Mouse (Mus musculus): ENCODE measurements around the gene Gm49711.

The Gm49711 gene

DNA sequence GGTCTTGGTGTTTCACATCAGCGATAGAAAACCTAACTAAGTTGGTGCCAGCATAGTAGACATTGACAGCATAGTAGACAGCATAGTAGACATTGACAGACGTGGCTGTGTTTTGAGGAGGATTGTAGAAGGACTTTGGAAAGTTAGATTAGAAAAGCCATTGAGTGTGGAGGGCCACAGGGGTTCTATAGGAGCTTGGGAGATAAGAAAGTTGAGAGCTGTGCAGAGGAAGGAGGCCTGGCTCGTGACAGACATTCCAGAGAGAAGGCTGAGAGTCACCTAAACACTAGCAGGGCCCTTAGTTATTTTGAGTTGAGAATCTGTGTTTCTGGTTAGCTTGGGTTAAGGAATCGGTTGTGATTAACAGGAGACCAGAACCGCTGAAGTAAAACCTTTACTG lies 69.5 kb downstream of the Gm49711 start:
- DNase-seq: no peak

DNA sequence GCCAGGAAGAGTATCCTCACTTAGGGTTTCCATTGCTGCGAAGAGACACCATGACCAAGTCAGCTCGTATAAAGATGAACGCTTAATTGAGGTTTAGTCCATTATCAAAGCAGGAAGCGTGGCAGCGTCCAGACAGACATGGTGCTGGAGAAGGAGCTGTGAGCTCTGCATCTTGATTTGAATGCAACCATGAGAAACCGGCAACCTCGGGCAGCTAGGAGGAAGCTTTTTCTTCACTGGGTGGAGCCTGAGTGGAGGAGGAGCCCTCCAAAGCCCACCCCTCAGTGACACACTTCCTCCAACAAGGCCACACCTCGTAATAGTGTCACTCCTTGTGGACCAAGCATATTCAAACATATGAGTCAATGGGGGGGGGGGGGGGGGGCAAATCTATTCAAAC lies 71.7 kb downstream of the Gm49711 start:
- DNase-seq: no peak

DNA sequence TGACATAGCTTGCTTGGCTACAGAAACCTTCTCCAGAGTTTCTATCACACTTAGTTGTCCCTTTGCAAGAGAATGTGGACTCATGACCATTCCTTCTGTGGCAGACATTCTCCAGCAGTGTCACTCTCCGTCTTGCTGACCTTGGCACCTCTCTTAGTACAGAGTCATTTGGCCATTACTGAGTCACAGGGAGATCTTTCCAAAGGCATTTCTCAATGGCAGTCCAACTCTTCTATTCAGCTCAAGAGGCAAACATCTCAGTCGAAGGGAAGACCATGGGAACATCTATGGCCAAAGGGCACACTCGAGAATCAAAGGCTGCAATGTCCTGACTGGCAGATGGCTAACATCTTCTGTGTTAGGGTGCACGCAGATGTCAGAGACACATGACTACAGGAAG lies 74.4 kb downstream of the Gm49711 start:
- DNase-seq: no peak

DNA sequence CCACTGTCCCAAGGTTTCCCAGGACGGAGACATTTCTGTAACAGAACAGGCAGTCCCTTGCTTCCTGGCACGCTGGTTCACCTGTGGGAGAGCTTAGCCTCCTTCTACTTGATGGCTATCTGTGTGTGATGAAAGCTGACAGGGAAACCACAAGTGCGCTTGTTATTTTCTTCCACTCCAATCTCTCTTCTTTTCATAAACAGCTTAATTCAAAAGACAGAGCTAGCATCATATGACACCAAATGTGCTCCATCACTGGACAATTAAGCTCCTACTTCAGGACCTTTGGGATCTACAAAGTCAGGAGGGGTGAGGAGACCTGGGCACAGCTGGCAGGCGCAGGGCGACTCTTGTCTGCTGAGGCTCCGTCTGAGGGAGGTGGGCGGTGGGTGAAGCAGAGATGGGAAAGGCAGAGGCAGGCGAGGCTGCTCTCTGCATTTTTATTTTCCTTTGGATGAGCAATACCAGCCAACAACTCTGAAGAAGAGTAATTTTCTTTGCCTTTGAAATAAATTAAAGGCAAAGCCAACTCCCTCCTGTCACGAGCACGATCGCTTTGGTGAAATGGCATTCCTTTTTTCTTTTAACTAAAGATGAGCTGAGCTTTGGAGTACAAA lies 76.1 kb downstream of the Gm49711 start:
- peak; percentile 55 for DNase-seq

DNA sequence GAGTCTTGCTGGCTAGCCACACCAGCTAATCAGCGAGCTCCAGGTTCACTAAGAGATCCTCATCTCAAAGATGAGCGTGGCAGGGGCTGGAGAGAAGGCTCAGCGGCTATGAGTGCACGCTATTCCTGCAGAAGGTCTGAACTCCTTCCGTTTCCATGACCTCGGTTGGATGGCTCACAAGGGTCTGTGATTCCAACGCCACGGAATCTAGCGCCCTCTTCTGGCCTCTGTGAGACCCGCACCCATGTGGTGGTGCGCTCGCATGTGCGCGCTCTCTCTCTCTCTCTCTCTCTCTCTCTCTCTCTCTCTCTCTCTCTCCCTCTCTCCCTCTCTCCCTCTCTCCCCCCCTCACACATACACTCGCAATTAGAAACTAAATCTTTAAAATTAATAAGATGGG lies 78.2 kb downstream of the Gm49711 start:
- no peak for DNase-seq

DNA sequence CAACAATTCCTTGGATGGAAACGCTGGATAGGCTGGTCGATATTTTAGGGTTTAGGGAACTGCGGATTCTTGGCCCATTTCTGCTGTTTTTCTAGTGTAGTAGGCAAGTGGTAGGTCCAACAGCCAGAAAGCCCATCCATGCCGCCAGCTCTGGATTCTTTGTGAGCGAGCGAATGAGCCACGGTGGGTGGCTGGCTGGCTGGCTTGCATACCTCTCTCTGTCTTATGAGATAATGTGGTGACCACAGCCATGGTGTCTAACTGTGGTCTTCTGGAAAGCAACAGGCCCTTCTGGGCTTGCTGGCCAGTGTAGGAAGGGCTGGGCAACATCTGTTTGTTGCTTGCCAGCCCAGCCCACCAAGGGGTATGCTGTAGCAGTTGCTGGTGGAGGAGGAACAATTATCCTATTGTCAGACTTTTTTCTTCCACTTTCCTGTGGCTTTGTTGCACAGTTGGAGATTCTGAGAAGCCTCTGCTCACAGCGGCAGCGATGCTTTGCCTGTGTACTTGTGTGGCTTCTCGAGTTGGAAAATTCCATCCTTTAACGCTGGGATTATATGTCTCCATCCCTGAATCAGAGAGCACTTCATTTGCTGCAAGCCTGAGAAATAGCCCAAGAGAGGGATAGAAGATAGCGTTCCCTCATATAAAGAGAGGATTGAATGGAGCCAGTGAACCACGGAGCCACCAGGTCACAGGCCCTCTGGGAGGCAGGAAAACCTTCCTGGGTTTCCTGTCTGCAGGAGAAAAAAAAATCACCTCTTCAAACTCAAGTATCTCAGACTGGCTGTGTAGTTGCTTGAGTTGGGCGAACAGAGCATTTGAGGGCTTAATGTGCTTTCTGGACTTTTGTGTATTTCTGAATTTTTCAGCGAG lies 81.5 kb downstream of the Gm49711 start:
- peak; percentile 55 for DNase-seq

DNA sequence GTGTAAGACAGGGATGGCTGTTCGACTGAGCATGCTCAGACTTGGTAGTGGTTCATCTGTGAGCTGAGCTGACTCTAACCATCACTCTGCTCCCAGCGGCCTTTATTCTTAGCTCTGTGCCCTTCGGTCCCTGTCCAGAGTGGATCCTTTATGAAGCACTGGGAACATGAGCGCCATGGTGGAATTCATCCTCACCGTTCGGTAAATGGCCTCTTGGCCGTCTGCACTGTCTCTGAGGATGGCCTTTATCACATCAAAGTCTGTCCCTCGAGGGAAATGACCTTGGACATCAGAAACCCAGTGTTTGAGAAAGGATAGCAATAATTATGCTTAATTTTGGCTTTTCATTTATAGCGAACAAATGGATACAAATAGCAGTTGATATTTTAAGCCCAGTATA lies 82.2 kb downstream of the Gm49711 start:
- DNase-seq: no peak

DNA sequence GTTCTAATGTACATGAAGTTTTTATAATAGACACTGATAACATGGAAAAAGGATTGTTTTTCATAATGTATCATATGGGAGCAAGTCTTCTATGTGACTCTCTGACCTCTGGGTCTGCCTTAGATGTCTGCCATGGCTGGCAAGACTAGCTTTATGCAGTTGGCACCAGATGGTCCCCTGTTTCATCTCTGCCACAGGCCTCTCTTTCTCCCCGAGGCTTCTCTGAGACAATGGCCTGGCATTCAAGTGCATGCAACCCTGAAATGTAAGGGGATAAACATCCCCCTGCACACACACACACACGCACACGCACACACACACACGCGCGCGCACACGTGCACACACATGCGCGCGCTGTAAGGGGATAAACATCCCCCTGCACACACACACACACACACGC lies 82.9 kb downstream of the Gm49711 start:
- DNase-seq: peak; percentile 65

DNA sequence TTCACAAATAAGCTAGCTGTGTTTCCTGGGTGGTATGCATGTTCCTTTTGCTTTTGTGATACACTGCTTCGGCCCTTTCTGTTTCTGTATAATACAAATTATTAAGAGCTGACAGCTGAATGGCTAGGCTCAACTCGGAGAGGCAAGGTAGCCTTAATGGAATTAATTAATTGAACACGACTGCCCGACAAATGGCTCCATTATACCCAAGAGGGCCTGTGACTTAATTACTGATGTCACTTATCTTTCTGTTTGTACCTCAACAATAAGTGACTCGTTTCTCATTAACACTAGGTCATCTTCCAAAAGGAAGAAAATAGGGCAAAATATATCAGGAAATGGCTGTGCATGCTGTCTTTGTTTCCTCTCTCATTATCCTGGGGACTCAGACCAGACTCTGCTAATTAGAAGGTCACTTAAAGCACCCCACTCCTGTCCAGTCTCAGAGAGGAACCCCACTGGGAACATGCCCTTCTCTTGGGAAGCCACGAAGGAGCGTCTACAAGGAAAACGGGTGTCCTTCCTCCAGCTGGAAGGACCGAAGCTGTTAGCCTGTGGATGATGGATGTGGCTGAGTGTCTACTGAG lies 84.4 kb downstream of the Gm49711 start:
- DNase-seq: peak; percentile 82

DNA sequence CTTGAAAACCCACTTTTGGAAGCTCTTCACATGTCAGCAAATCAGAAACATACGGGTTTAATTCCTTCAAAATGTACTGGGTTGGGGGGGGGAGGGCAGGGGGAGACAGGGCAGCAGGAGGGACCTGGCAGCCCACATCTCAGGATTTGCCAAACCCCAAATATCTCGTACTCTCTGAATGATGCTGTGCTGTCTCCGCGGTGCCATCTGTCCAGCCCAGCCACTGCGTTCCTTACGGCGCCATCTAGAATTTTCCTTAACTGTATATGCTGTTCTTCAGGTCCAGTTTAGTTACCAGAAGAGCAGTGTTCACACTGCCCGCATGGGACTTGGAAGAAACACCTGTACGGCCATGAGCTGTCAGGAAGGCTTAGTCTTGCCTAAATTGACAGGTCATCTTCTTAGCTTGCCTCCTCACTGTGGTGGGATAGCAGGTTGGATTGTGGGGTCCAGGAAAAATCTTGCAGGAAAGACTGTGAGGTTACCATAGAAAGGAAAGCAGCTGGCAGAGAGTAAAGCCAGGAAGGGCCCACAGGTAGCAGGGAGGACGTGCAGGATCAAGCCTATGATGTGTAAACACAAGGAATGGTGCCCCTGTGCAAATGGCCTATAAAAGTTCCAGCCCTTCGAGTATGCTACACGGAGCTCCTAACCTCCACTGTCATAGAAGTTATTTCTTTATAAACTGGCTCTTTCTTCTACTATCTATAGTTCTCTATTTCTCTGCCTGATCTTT lies 89.7 kb downstream of the Gm49711 start:
- DNase-seq: no peak

DNA sequence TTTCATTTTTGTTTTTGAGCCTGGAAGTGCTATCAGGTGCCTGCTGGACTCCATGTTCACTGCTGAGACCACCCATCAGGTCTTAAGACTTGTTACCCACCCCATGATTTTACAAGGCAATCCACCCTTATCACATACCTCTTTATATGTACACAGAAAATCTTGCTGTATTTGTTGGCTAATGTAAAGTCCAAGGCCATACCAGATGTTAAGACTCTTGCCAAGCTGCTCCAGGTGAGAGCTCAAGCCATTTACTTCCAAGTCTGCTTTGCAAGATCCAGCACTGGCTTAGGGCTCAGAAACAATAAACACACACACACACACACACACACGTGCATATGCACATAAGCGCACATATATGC lies 90.2 kb downstream of the Gm49711 start:
- DNase-seq: no peak

DNA sequence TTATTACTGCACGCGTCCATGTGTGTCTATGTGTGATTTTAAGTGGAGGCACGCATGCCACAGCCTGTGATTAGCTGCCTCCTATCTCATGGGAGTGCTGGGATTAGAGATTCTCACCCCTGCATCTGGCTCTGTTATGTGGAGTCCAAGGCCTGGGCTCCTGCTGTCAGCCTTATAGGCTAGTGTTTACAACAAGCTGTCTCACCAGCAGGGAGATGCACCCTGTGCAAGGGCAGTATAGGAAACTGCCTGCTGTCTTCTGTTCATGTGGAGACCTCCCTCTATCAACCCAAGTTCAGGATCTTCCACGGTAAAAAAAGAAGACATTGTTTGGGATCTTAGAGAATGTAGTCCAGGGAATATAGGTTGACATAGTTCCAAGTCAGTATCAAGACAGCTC lies 92.9 kb downstream of the Gm49711 start:
- DNase-seq: peak; percentile 27

DNA sequence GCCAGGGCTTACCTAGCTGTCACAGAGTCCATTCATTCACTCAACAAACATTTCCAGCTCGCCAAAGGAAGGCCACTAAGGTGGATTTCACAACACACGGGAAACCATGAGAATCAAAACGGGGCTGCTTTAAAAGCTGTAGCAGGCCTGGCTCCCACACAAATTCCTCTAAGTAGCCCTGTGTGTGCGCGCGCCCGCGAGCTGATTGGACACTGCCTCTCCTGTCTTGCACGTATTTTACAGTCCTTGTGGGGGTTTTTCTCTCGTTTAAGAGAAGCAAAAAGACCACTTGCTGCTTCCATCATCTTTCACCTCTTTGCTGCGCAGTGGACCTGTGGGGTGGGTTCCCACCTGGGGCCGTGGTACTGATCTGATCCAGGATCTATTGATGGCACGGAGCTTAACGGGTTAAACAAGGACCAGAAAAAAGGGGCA lies 99.9 kb downstream of the Gm49711 start:
- peak; percentile 53 for DNase-seq

DNA sequence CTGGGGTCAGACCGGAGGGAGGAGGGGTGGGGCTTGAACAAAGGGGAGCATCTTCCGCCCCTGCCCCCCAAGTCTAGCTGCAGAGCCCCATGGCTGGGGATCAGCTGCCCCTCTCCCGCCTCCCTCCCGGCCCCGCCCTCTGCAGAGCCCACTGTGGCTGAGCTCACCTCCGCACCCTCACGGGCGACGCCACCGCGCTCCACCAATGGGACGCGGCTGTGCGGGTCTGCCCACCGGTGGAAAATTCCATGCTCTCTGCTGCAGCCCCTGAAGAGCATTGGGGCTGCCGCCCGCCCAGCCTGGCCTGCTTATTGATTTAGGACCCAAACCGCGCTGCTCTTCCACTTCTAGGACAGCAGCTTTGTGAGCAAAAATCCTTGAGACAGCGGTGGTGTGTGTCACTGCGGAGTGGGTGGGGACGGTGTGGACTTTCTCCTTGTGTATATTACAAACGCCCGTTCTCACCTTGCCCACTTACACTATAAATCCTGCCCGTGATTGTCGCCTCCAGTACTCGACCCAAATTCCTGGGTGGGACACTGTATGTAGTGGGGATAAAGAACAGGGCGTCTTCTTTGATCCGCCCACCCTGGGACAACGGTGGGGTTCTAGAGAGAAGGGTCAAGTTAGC lies 100.5 kb downstream of the Gm49711 start:
- DNase-seq: peak; percentile 77

DNA sequence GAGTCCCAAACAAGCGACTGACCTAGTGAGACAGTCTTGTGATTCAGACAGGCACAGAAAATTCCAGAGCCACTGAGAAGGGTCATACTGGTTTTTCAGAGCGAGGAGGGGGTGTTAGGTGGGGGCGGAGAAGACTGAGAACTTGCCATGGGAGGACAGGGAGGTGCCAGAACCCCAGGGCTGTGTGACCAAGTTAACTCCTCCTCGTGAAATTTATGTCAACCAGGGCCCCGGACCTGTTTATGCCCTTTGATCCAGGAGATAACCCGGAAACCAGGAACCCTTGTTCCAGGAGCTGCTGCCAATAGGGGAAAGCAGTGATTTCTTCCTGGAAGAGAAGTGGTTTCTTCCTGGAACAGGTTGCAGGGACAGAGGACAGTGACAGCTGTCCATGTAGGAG lies 101.0 kb downstream of the Gm49711 start:
- DNase-seq: no peak

DNA sequence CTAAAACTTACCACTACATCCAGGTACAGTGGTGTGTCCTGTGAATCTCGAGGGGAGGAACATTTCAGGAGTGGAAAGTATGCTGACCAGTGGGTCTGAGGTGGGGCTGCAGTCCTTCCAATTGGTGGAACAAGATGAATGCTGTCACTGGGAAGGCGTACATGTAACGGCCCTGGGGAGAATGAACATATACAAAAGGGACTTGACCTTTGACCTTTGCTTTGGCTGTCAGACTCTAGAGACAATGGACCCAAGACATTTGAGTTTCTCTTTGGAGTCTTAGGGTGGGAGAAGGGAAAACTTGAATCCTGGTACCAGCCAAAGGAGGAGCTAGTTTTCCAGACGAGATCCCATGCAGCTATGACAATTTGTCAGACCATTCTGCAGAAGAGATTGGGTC lies 104.2 kb downstream of the Gm49711 start:
- DNase-seq: no peak

DNA sequence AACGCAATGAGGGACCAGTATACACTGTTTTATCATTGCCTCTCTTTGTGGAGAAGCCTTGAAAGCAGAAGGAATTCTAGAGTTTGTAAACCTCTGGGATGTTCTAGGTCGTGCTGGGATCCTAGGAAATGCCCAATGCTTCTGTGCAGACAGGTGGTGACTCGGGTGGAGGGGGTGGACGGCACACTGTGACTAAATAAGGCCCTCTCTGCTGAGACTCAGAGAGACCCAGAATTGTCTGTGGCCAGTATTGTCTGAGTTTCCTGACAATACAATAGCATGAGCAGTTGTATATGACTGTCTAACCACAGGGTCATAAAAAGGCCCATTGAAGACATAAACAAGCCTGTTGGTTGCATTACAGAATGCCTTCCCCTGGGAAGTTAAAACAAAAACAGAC lies 105.4 kb downstream of the Gm49711 start:
- DNase-seq: no peak

DNA sequence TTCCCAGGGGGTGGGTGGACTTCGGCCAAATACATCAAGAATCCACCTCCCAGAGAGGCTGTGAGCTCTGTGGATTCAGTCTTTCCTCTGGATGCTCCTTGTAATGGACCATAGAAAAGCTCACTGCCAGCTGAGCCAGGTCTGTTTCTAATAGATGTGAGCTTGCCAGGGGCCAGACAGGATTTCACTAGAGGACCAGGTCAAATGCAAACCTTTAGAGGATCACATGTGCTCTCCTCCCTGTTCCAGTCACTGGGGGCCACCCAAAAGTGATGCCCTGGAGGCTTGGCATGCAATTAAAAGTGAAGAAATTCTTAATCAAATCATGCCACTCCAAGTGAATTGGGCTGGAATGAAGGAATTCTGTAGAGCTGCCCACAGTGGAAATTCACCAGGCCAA lies 117.9 kb downstream of the Gm49711 start:
- no peak for DNase-seq

DNA sequence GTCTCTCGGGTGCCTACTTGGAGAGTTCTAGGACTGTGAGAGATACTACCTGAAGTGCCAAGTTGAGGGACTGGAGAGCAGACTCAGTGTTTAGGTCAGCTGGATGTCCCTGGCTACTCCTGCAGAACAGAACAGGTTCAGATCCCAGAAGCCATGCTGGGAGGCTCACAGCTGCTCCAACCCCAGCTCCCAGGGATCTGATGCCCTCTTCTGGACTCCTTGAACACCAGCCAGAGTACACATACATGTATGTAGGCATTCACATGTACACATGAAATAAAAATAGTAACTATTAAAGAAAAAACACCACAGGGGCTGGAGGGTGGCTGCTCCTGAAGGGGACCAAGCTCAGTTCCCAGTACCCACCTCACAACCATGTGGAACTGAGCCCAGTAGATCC lies 119.6 kb downstream of the Gm49711 start:
- DNase-seq: peak; percentile 24

DNA sequence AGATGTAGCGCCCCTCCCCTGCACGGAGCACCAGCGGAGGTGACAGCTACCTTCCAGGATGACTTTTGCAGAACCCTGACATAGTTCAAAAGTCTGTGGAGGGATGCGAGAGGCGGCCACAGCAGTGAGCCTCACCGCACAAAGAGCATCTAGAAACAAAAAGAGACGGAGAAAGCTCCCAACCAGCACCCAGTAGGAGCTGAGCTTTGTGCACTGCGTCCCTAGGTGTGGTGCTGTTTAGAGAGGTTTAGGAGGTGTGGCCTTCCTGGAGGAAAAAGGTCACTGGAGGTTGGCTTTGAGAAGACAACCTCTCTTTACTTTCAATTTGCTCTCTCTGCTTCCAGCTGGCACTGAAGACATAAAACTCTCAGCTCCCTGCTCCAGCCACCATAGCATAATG lies 121.2 kb downstream of the Gm49711 start:
- DNase-seq: no peak

DNA sequence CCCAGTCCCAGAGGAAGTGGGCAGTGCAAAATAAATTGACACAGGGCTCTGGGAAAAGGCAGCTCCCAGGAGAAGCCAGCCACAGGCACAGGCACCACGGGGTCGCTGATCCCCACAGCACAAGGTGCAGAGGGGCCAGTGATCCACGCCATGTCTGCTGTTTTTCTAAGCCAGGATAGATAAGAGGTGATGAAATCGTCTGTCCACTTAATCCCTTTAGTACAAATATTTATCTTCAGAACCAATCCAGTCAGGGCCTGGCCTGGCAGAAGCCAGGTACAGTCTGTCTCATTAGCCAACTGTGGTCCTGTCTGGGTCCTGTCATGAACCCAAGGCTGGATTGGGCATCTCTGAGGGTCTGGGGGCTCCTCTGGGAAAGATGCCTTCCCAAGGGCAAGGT lies 125.4 kb downstream of the Gm49711 start:
- DNase-seq: no peak

DNA sequence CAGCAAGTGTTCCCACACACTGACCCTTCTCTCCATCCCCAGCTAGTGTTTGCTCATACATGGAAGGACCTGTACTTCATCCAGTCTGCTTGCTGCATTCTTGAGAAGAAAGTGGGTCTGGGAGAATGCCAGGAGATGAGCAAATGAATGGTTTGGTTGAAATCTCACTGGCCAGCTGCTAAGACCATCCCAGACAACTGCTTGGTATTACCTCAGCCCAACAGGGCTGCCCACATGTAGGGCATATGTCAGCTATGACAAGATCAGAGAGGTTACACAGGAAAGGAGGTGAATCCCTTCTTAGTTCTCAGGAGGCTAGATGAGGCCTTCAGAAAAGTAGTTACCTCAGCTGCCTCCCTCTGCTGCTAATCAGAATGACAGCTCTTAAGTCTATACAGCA lies 132.5 kb downstream of the Gm49711 start:
- DNase-seq: no peak

DNA sequence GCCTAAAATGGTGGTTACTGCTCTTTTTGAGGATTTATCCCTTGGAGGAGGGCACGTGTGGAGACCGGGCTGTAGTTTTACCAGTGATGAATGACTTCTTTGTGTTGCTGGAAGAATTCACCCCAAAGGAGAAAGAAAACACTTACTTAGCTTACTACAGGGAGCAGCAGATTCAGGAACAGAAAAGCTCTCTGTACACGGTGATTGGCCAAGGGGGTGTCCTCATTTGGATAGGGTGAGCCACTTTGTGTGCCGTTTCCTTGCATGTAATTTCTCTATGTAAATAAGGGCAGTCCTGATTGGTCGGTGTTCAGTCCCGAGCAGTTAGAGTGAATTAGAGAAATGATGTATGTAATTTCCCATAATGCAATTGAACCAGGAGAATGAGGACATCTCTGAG lies 137.0 kb downstream of the Gm49711 start:
- DNase-seq: no peak

Measured in retina, postnatal 1 day (tissue).